Mouse (Mus musculus) hindbrain, embryonic 14.5 days (tissue): ENCODE results near the gene Gm3558. TPM values are rescaled to one million over a fixed set of nuclear protein-coding genes. Genes with fewer than 3 reads are reported as not detected.
"Not testable (repeated sequence)": the region's sequence is repeated elsewhere in the genome, so short reads cannot be mapped to it uniquely, and the experiment has no call there.

Experiments used
- ATAC-seq: fragments of 200-750 bp; cut with Nextera tagmentation; 2 replicates; pipeline ENCODE4 v1.8.0; 2017; ENCODE audit warnings: moderate number of reproducible peaks, mild to moderate bottlenecking, moderate TSS enrichment, moderate library complexity; ENCODE audit not compliant: low FRiP score
- DNase-seq: peaks from one replicate; pipeline ENCODE4 v3.0.0-alpha.2; 2015; ENCODE audit warnings: low spot score
- H3K27ac ChIP-seq: fragments of 300-500 bp; sonication (generic); 2 replicates; pipeline ENCODE4 v1.5.1; 2014; ENCODE audit warnings: mild to moderate bottlenecking, moderate library complexity
- H3K27me3 ChIP-seq: fragments of 300-500 bp; sonication (generic); 2 replicates; pipeline ENCODE4 v1.6.1; 2014; ENCODE audit warnings: mild to moderate bottlenecking, low read length, mixed read lengths; ENCODE audit not compliant: control insufficient read depth, insufficient read depth
- H3K36me3 ChIP-seq: fragments of 300-500 bp; sonication (generic); replicated peaks from 2 replicates; pipeline ENCODE4 v1.6.1; 2014; ENCODE audit not compliant: control insufficient read depth, insufficient read depth
- H3K4me1 ChIP-seq: fragments of 300-500 bp; sonication (generic); replicated peaks from 2 replicates; pipeline ENCODE4 v1.6.1; 2014; ENCODE audit warnings: antibody characterized with exemption, low read length, mixed read lengths; ENCODE audit not compliant: control insufficient read depth, insufficient read depth
- H3K4me2 ChIP-seq: fragments of 300-500 bp; sonication (generic); replicated peaks from 2 replicates; pipeline ENCODE4 v1.6.1; 2014; ENCODE audit warnings: mild to moderate bottlenecking, moderate library complexity
- H3K4me3 ChIP-seq: fragments of 300-500 bp; sonication (generic); replicated peaks from 2 replicates; pipeline ENCODE4 v1.5.1; 2014; ENCODE audit warnings: mild to moderate bottlenecking, low read length
- H3K9ac ChIP-seq: fragments of 300-500 bp; sonication (generic); 2 replicates; pipeline ENCODE4 v1.6.1; 2014
- H3K9me3 ChIP-seq: fragments of 300-500 bp; sonication (generic); 2 replicates; pipeline ENCODE4 v1.6.1; 2016; ENCODE audit warnings: low read length; ENCODE audit not compliant: control insufficient read depth
- WGBS: fragments of 180-500 bp; shearing (Covaris S2); extraction: QIAGEN DNeasy Blood & Tissue Kit; methylation state at CpG from one replicate; pipeline ENCODE4 v1.1.7; 2014; 5-methylcytosine and 5-hydroxymethylcytosine counted together
- polyA plus RNA-seq: library from polyadenylated mRNA; unstranded; fragments of >200 nt; fragmentation: Nextera tagmentation; extraction: Ambion mirVana; gene quantifications from 2 replicates; pipeline ENCODE4 v1.2.1, GENCODE M21; 2014

Gene Gm3558
- polyA plus RNA-seq, result 6.8 and 7.8 TPM in 2 replicates

DNA sequence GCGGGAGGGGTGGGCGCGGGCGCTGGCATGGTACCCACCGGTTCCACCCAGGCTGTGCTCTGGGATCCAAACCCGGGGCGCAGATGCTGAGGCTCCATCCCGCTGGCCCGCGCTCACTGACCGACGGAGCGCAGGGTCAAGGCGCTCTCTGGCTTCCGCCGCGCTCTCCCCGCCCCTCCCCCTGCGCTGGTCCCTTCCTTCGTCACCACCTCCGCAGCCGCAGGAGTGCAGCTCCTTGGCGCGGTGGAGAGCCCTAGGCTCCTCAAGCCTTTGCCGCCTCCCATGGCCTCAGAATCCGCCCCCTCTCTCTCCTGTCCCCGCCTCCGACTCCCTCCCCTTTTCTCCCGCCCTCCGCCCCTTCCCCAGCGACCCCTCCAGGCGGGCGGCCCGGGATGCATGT lies at the start of gene Gm3558:
Gene Gm3558, minus strand, starts transcription at position 185 of the 400 bp plus-strand sequence.
- H3K4me1 ChIP-seq, H3K9me3 ChIP-seq, H3K36me3 ChIP-seq, DNase-seq, H3K27ac ChIP-seq, H3K27me3 ChIP-seq, ATAC-seq: not testable (repeated sequence)
- H3K4me3 ChIP-seq, result peak within 1 kb of the TSS; percentile 40
- peak within 1 kb of the TSS; percentile 66 for H3K9ac ChIP-seq
- H3K4me2 ChIP-seq, result peak within 1 kb of the TSS; percentile 73
- no CpG with 5 or more reads among the region's 34 CpGs for WGBS

DNA sequence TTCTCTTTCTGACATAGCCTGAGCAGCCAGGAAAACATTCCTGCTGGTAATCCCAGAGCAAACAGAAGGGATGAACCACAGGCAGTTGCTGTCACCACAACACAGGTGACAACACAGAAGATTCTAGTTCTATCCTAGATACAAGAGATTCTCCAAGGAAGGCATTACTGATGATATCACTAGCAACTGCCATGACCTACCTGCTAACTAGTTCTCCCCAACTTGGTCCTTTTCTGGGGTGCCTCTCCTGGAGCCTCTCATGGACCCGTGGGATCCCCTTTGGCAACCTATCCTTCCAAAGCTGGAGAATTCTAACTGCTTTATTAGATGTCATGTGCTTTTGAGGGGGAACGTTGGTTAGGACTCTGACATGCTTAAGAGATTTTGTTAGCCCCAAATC lies 27.1 kb upstream of the Gm3558 start, which contains the start of gene Gm10338:
Gene Gm10338, minus strand, starts transcription at position 101 of the 400 bp plus-strand sequence.
- H3K4me2 ChIP-seq, H3K4me1 ChIP-seq, ATAC-seq, H3K36me3 ChIP-seq, H3K9ac ChIP-seq, H3K9me3 ChIP-seq, DNase-seq, H3K27ac ChIP-seq, H3K27me3 ChIP-seq, H3K4me3 ChIP-seq: not testable (repeated sequence)
- no CpG with 5 or more reads among the region's 2 CpGs for WGBS

DNA sequence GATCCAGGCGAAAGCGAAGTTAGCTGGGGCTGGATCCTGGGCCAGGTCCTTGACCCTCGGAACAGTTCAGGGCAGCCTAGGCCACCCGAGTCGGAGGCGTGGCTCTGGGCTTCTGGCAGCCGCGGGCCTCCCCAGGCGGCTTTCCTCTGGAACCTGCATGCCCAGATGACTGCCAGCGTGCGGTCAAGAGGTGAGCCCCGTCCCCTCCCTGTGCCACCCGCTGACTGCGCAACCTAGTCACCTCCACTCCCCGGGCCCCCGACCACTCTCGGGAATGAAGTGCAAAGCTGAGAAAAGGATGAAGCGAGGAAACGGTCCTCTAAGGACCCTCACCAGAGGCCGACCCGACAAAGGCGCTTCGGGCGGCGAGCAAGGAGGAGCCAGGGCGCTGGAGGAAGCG lies 476 bp downstream of the Gm3558 start:
- not testable (repeated sequence) for H3K27me3 ChIP-seq, H3K36me3 ChIP-seq, H3K9me3 ChIP-seq, ATAC-seq, H3K4me1 ChIP-seq, H3K27ac ChIP-seq
- peak; percentile 22 for DNase-seq
- Histone ChIP-seq H3K4me3 (peak overlapping the region; percentile 40), H3K4me2 (peak overlapping the region; percentile 73), H3K9ac (peak overlapping the region; percentile 66)
- WGBS, result under 1% methylated on average over 20 of the region's 27 CpGs

DNA sequence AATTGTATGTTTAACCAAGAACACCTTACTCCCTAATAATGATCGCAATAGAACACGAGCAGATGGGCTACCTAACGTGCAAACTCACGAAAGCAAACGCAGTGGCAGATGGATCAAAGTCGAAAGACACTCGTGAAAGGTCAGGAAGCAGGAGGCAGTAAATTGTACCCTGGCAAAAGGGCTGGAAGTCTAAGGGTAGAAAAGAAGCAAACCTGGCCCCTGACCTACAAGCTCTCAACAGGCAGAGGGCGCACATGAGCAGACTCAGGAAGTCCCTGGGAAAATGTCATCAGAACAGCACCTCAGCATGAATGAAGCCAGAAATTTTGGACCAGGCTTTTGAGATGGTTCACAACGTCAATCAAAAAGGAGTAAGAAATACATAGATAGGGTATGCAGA lies 1.1 kb downstream of the Gm3558 start:
- H3K4me3 ChIP-seq, ATAC-seq, H3K9me3 ChIP-seq, H3K4me2 ChIP-seq, H3K27me3 ChIP-seq, H3K36me3 ChIP-seq, DNase-seq, H3K9ac ChIP-seq, H3K4me1 ChIP-seq, H3K27ac ChIP-seq: not testable (repeated sequence)
- WGBS, result 3% methylated on average over 6 of the region's 9 CpGs

Other genes with a start within 250 kb of the Gm3558 start
- not detected in 2 replicates for gene Gm5797, start 236.2 kb downstream of the Gm3558 start, polyA plus RNA-seq
- not detected in 2 replicates for gene Gm8374, start 203.4 kb downstream of the Gm3558 start, polyA plus RNA-seq
- not detected in 2 replicates for gene Gm3755, start 117.6 kb downstream of the Gm3558 start, polyA plus RNA-seq
- 14.4 and 19.1 TPM in 2 replicates for gene Gm3752, start 84.8 kb downstream of the Gm3558 start, polyA plus RNA-seq
- not detected in 2 replicates for gene Gm10338, start 27.0 kb upstream of the Gm3558 start, polyA plus RNA-seq
- gene Gm10128, start 75.4 kb upstream of the Gm3558 start, polyA plus RNA-seq, result not detected in 2 replicates
- gene Gm26661, start 223.0 kb upstream of the Gm3558 start, polyA plus RNA-seq, result not detected in 2 replicates
- 7.4 and 9.0 TPM in 2 replicates for gene Flnb, start 249.4 kb upstream of the Gm3558 start, polyA plus RNA-seq